Mouse (Mus musculus) ES-CJ7 (cell line): ENCODE results near the gene Pdp2.

Experiments
- DNase-seq: peaks from one replicate; pipeline ENCODE4 v3.0.0; 2011; ENCODE audit warnings: low read depth, low spot score

Gene Pdp2

GRCm38 (mm10) chr8:104591133-104591834 lies at the start of gene Pdp2:
Gene Pdp2 (plus strand): TSS chr8:104591451.
- DNase-seq: peak; percentile 98

- DNase-seq: no peak
Observed at GRCm38 (mm10) chr8:104541515-104541880, 49.8 kb upstream of the Pdp2 start.

- DNase-seq: no peak
Observed at GRCm38 (mm10) chr8:104542160-104542559, 49.1 kb upstream of the Pdp2 start.

- no peak for DNase-seq
Observed at GRCm38 (mm10) chr8:104543440-104544045, 47.7 kb upstream of the Pdp2 start.

- DNase-seq: no peak
Observed at GRCm38 (mm10) chr8:104555191-104555590, 36.1 kb upstream of the Pdp2 start.

GRCm38 (mm10) chr8:104557226-104557625 lies 34.0 kb upstream of the Pdp2 start:
- no peak for DNase-seq

GRCm38 (mm10) chr8:104560731-104561130 lies 30.5 kb upstream of the Pdp2 start:
- no peak for DNase-seq

GRCm38 (mm10) chr8:104564633-104565456 lies 26.4 kb upstream of the Pdp2 start:
- peak; percentile 96 for DNase-seq

GRCm38 (mm10) chr8:104565457-104565798 lies 25.8 kb upstream of the Pdp2 start:
- DNase-seq: no peak

- DNase-seq: peak; percentile 84
Observed at GRCm38 (mm10) chr8:104569559-104569958, 21.7 kb upstream of the Pdp2 start.

- peak; percentile 90 for DNase-seq
Observed at GRCm38 (mm10) chr8:104570436-104571343, 20.6 kb upstream of the Pdp2 start.

GRCm38 (mm10) chr8:104576820-104577219 lies 14.4 kb upstream of the Pdp2 start:
- DNase-seq: no peak

GRCm38 (mm10) chr8:104577606-104578005 lies 13.6 kb upstream of the Pdp2 start:
- peak; percentile 86 for DNase-seq

- no peak for DNase-seq
Observed at GRCm38 (mm10) chr8:104584522-104584921, 6.7 kb upstream of the Pdp2 start.

GRCm38 (mm10) chr8:104590284-104590683 lies 967 bp upstream of the Pdp2 start:
- DNase-seq: no peak

- no peak for DNase-seq
Observed at GRCm38 (mm10) chr8:104591856-104592255, 605 bp downstream of the Pdp2 start.

GRCm38 (mm10) chr8:104592566-104592965 lies 1.3 kb downstream of the Pdp2 start:
- DNase-seq: no peak

GRCm38 (mm10) chr8:104593536-104594325 lies 2.5 kb downstream of the Pdp2 start:
- no peak for DNase-seq

GRCm38 (mm10) chr8:104594611-104595362 lies 3.5 kb downstream of the Pdp2 start:
- DNase-seq: no peak
